In the genomic region with DNA sequence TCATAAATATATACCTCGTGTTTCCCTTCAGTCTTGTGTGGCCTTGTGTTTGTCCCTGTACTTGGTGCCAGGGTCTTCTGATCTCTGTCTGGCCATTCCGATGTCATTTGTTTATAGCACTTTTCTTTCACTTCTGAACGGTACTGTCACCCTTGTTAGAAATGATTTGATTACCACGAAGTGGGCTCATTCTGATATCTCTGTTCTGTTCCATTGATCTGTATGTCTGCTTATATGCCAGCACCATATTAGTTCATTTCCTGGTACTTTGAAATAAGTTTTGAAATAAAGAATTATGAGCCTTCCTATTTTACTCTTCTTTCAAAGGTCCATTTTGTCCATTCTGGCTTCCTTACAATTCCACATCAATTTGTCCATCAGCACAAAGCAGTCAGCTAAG, we compare ENCODE assay signal across 35 mouse cellular contexts.
"Had no signal": no experiment of that assay in that cellular context is flagged by ENCODE, and none has a peak within 500 bp of the region (broad histone marks: within the 10 kb centered on the region; RNA-seq: fewer than 3 reads in every experiment).

No protein-coding gene starts in this region.

- H3K36me3 ChIP-seq: heart, embryonic 15.5 days; hindbrain, embryonic 12.5 days; hindbrain, embryonic 13.5 days; hindbrain, embryonic 15.5 days; intestine, embryonic 15.5 days had no signal

- H3K9me3 ChIP-seq: heart, embryonic 12.5 days; heart, embryonic 13.5 days; heart, embryonic 15.5 days; hindbrain, embryonic 10.5 days; hindbrain, embryonic 12.5 days; hindbrain, embryonic 15.5 days; intestine, embryonic 15.5 days; kidney, embryonic 15.5 days had no signal

- H3K4me1 ChIP-seq: heart, embryonic 15.5 days; hindbrain, embryonic 10.5 days; hindbrain, embryonic 12.5 days; hindbrain, embryonic 13.5 days; intestine, embryonic 15.5 days had no signal

- H3K27me3 ChIP-seq: heart, embryonic 12.5 days; heart, embryonic 13.5 days; heart, embryonic 15.5 days; hindbrain, embryonic 12.5 days; hindbrain, embryonic 13.5 days; hindbrain, embryonic 15.5 days; intestine, embryonic 15.5 days; kidney, embryonic 15.5 days had no signal

- H3K27ac ChIP-seq: heart, embryonic 13.5 days; heart, embryonic 15.5 days; hindbrain, embryonic 10.5 days; hindbrain, embryonic 12.5 days; hindbrain, embryonic 13.5 days; hindbrain, embryonic 14.5 days; hindbrain, embryonic 15.5 days; hindbrain, postnatal 0 days; intestine, embryonic 15.5 days; kidney, embryonic 15.5 days; kidney, postnatal 0 days; layer of hippocampus, adult 2 months; left cerebral cortex, adult 2 months had no signal

- H3K9ac ChIP-seq: heart, embryonic 12.5 days; heart, embryonic 13.5 days; heart, embryonic 15.5 days; hindbrain, embryonic 12.5 days; hindbrain, embryonic 13.5 days; hindbrain, embryonic 14.5 days; hindbrain, embryonic 15.5 days; intestine, embryonic 15.5 days; kidney, embryonic 15.5 days had no signal

- DNase-seq: heart, postnatal 10 days; heart, postnatal 14 days; heart, postnatal 36 days; heart, postnatal 4 days; kidney, adult 11 months; kidney, adult 18-20 months; kidney, adult 2 months; kidney, adult 8-10 months; kidney, adult 9 months; kidney, postnatal 10 days; kidney, postnatal 14 days; kidney, postnatal 25 days; kidney, postnatal 36 days; kidney, postnatal 4 days; layer of hippocampus, adult 9-11 months; layer of hippocampus, postnatal 36 days had no signal

- H3K4me3 ChIP-seq: heart, embryonic 12.5 days; heart, embryonic 13.5 days; heart, embryonic 15.5 days; hindbrain, embryonic 10.5 days; hindbrain, embryonic 12.5 days; hindbrain, embryonic 13.5 days; hindbrain, embryonic 15.5 days; intestine, embryonic 15.5 days; kidney, embryonic 15.5 days; layer of hippocampus, adult 2 months; left cerebral cortex, adult 2 months had no signal

- ATAC-seq: hindbrain, embryonic 16.5 days; hindbrain, postnatal 0 days; inflammation-experienced regulatory T-cells, adult 6 months; intestine, embryonic 15.5 days; intestine, embryonic 16.5 days; intestine, postnatal 0 days had no signal

- H3K4me2 ChIP-seq: heart, embryonic 11.5 days; heart, embryonic 12.5 days; heart, embryonic 13.5 days; heart, embryonic 15.5 days; hindbrain, embryonic 12.5 days; hindbrain, embryonic 13.5 days; hindbrain, embryonic 14.5 days; hindbrain, embryonic 15.5 days; intestine, embryonic 15.5 days; kidney, embryonic 15.5 days had no signal
